Mouse (Mus musculus): ENCODE measurements at regions not wholly inside any gene's neighbourhood (a gene's known extent, or its start where the extent isn't known, plus 50 kb on each side); places are given as distances from the start of the nearest gene placed in this dataset.

DNA sequence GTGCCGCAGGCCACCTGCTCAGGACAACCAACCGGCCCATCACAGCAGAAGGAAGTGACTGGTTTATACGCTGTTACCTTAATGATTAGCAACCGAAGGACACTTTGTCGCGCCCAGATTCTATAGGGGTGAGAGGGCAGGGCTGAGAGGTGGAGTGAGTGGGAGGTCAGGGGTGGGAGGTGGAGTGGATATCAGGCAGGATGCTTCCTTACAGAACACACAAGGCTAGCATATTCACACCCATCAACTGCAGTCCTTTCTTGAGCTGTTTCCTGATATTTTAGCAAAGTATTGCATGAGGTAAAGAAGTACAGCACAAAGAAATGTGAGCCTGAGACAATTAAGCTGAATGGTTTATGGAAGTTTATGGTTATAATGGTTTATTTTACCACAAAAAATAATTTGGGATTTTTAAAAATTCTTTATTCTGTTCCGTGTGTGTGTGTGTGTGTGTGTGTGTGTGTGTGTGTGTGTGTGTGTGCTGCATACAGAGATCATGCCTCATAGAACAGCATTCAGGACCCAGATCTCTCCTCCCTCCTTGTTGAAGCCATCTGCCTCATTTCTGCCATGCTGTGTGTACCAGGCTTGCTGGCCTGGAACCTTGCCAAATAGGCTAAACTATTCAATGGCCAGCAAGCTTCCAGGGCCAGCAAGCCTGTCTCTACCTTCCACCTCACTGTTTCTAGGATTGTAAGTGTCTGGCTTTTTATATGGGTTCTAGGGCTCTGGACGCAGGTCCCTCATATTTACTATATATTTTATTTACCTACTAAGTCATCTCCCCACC is 190.5 kb downstream of the Prkcq start:
- DNase-seq = no peak

DNA sequence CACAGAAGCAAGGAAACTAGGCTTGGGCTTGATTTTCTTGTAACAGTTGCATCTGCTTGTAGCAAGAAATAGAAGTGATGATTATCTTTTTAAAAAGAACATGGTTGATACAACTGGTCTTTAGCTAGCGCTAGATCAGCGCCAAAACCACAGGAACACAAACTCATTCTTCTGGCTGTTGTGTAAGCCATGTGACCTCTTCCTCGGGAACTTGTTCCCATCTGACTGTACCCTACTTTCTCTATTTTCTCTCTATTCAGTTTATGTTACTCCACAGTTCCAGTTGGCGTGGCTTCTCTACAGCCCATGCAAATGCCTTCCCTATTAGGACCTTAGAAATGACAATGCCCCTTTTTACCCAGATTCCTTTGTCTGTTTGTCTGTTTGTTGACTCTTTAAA is 187.4 kb downstream of the Prkcq start:
- DNase-seq = no peak

DNA sequence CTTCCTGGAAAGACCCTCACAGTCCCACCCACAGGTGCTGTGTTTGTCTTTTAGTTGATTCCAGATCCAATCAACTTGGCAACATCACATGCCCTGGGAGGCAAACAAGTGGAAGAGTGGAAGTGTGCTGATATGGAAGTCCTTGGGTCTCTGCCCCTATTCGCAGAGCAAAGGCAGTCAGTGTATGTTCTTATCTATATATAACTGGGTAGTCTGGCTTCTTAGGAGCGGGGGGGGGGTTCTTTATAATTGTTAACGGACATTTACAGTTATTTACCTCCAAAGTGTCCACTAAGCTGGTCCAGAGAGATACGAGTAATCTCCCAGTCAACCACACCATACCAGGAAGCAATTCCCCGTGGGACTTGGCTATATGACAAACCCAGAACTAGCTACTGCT is 184.8 kb downstream of the Prkcq start:
- DNase-seq = no peak

GRCm38 (mm10) chr2:11355594-11355993 is 183.7 kb downstream of the Prkcq start:
- DNase-seq = no peak

All from lung, postnatal 36 days (tissue).